Mouse (Mus musculus) midbrain, embryonic 16.5 days (tissue): Measurements from ENCODE around the gene Onecut1. TPM values are rescaled to one million over a fixed set of nuclear protein-coding genes. Genes with fewer than 3 reads are reported as not detected.

ENCODE experiments used
- ATAC-seq: fragments of 200-750 bp; cut with Nextera tagmentation; 2 replicates; pipeline ENCODE4 v1.8.0; 2017; ENCODE audit warnings: moderate TSS enrichment
- H3K27ac ChIP-seq: fragments of 300-500 bp; sonication (generic); 2 replicates; pipeline ENCODE4 v1.5.1; 2014; ENCODE audit warnings: mild to moderate bottlenecking, low read length, mixed read lengths
- H3K27me3 ChIP-seq: fragments of 300-500 bp; sonication (generic); 2 replicates; pipeline ENCODE4 v1.6.1; 2014; ENCODE audit warnings: low read depth, low read length, mixed read lengths; ENCODE audit not compliant: control insufficient read depth, insufficient read depth
- H3K36me3 ChIP-seq: fragments of 300-500 bp; sonication (generic); 2 replicates; pipeline ENCODE4 v1.6.1; 2014; ENCODE audit warnings: mild to moderate bottlenecking, low read length, moderate library complexity, mixed read lengths; ENCODE audit not compliant: control insufficient read depth, insufficient read depth
- H3K4me1 ChIP-seq: fragments of 300-500 bp; sonication (generic); 2 replicates; pipeline ENCODE4 v1.6.1; 2014; ENCODE audit warnings: mild to moderate bottlenecking, low read length, mixed read lengths; ENCODE audit not compliant: control insufficient read depth, insufficient read depth
- H3K4me2 ChIP-seq: fragments of 300-500 bp; sonication (generic); 2 replicates; pipeline ENCODE4 v1.6.1; 2014; ENCODE audit warnings: mild to moderate bottlenecking, low read length, mixed read lengths
- H3K4me3 ChIP-seq: fragments of 300-500 bp; sonication (generic); 2 replicates; pipeline ENCODE4 v1.5.1; 2014; ENCODE audit warnings: low read depth, mild to moderate bottlenecking, low read length, moderate library complexity, mixed read lengths
- H3K9ac ChIP-seq: fragments of 300-500 bp; sonication (generic); 2 replicates; pipeline ENCODE4 v1.6.1; 2014; ENCODE audit warnings: low read depth, low read length, mixed read lengths
- H3K9me3 ChIP-seq: fragments of 300-500 bp; sonication (generic); replicated peaks from 2 replicates; pipeline ENCODE4 v1.6.1; 2014; ENCODE audit warnings: mild to moderate bottlenecking, low read length, mixed read lengths; ENCODE audit not compliant: control insufficient read depth, poor library complexity, severe bottlenecking
- WGBS: fragments of 180-500 bp; shearing (Covaris S2); extraction: QIAGEN DNeasy Blood & Tissue Kit; methylation state at CpG from one replicate; pipeline ENCODE4 v1.1.7; 2014; 5-methylcytosine and 5-hydroxymethylcytosine counted together
- polyA plus RNA-seq: library from polyadenylated mRNA; unstranded; fragments of >200 nt; fragmentation: Nextera tagmentation; extraction: Ambion mirVana; gene quantifications from 2 replicates; pipeline ENCODE4 v1.2.1, GENCODE M21; 2015

The Onecut1 gene
- polyA plus RNA-seq, 1 experiment from 2014 or later, result 5.8 TPM

DNA sequence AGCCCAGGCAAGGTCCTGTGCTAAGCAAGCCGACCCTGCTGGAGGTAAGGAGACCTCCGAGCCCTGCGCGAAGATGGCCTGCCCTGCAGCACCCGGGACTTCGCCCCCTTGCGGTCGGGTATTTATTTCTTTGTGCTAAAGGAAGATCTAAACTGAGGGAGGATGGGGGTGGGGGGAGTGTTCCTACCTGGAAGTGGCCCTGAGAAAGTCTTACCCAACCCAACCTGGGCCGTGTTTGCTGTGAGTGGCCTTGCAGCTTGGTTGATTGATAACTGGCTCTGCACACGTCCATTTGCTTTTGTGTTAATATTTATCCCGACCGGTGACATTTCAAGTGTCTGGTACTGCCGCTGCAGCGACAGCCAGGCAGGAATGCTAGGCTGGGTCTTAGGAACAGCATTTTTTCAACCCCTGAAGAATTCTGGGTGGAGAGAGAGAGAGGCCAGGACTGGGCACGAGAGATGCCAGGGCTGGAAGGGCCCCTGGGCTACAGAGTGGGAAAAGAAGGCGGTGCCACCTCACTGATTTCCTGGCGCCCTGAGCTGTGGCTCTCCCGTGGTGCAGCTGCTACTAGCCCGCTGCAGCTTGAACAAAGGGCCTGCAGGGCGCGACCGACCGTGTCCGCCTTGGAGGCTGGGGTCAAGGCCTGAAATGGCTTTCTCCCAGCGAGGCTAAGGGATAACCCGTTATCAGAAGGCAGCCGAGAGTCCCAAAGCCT lies 5.0 kb downstream of the Onecut1 start:
- Histone ChIP-seq H3K9me3 (no peaks in the 10 kb centered on the region), H3K9ac (peak overlapping the region; percentile 52; the same call in 1 of the 2 replicates), H3K4me1 (peaks cover 33% of the 10 kb centered on the region), H3K27me3 (peaks cover 23% of the 10 kb centered on the region), H3K27ac (peak overlapping the region; percentile 25; the same call in 1 of the 2 replicates), H3K4me3 (peak overlapping the region; percentile 27), H3K4me2 (peak overlapping the region; percentile 93), H3K36me3 (no peaks in the 10 kb centered on the region)
- ATAC-seq, result no peak
- WGBS, result 6% methylated on average over 27 of the region's 27 CpGs

DNA sequence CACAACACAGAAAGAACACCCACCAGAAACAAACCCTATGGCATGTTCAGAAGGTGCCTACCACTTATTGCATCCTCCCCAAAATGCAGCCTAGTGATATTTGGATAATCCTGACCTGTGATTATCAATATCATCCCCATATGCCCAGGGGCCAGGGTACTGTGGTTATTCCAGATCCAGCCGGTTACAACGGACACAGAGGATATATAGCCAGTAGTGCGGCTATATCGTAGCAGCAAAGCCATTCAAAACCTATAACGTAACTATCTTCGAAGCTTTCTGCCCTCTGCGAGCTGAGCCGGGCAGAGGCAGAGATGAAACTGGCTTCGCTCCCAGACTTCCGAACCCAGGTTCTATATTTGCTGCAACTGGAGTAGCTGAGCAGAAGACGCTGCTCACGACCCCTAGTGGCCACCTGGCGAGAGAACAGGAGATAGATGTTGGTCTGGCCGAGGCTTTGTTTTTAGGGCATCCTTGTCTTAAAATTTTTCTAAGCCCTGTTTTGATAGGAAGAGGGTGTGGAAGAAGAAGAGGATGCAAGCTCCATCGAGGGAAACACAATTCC lies 6.0 kb downstream of the Onecut1 start:
- WGBS, result 3% methylated on average over 15 of the region's 15 CpGs

DNA sequence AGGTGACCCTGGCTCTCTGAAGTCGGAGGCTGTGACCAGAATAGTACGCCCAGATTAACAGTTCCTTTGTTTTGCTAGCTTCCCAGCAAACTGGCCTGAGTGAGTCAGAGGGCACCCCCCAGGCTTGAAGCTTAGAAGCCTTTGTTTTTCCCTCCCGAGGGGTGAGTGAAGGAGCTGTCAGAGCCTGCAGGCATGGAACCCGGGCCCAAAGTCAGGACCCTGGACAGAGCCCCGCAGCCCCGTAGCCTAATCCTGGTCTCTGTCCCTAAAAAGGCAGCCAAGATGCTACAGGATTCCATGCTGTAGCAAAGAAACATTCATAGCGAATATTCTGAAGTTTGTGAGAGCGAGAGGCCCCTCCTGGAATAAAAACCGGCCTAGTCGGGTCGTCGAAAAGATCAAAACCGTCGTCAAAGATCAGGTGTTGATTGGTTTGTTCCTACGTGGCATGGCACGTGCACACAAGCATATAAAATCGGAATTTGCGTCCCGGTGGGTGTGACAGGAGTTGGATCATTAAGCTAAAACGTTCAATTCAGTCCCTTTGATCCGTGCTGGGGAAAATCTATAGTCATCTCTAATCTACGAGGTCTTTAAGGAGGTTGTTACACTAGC lies 6.7 kb downstream of the Onecut1 start:
- peak overlapping the region; percentile 93 for H3K4me2 ChIP-seq
- peak overlapping the region; percentile 49; the same call in 1 of the 2 replicates for H3K27ac ChIP-seq
- ATAC-seq, result peak; percentile 16; the same call in 1 of the 2 replicates
- peaks cover 19% of the 10 kb centered on the region for H3K4me1 ChIP-seq
- WGBS, result 3% methylated on average over 22 of the region's 22 CpGs
- peak overlapping the region; percentile 11 for H3K4me3 ChIP-seq
- H3K9me3 ChIP-seq, result no peaks in the 10 kb centered on the region
- H3K36me3 ChIP-seq, result no peaks in the 10 kb centered on the region
- peaks cover 26% of the 10 kb centered on the region for H3K27me3 ChIP-seq
- peak overlapping the region; percentile 30; the same call in 1 of the 2 replicates for H3K9ac ChIP-seq

More for the DNA sequence above, 6.0 kb downstream of the Onecut1 start:
- no peaks in the 10 kb centered on the region for H3K9me3 ChIP-seq
- H3K4me1 ChIP-seq, result peaks cover 26% of the 10 kb centered on the region
- ATAC-seq, result peak; percentile 37; the same call in 1 of the 2 replicates
- H3K36me3 ChIP-seq, result no peaks in the 10 kb centered on the region
- H3K9ac ChIP-seq, result peak overlapping the region; percentile 30; the same call in 1 of the 2 replicates
- peak overlapping the region; percentile 93 for H3K4me2 ChIP-seq
- peaks cover 24% of the 10 kb centered on the region for H3K27me3 ChIP-seq
- peak overlapping the region; percentile 11; the same call in 1 of the 2 replicates for H3K4me3 ChIP-seq
- H3K27ac ChIP-seq, result 0 out of 2 replicates have a peak overlapping the region, but pooled peaks have one; percentile 49

DNA sequence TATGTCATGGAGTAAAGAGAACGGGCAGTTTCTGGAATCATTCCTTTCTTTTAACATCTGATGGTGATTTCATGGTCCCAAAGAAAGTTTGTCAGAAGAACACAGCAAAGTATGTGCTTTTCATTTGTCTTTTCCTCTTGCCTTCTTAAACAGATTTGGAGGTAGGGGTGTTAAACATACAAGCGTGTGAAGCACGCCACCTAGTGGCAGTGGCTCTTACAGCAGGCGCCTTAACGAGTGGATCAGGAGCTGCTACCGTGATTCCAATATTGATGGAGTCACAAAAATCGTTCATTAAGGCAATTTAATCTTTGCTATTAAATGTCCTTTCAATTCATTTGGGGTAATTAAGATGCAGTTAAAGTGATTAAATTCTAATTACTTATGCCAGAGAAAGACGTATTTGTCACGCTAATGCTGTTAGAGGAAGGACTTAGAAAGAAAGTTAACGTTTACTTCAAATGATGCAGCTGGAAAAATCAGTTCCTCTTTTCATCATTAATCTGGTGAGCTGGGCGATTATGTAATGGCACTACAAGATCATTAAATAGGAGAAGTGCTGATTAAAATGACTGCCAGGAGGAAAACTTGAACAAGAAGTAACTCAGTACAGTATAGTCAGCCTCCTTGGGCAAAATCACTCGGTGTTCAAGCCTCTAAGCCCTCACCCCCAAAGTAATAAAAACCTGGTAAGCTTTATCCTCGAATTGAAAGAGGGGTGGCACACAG lies 9.4 kb downstream of the Onecut1 start:
- H3K9ac ChIP-seq, result no peak overlapping the region
- H3K27me3 ChIP-seq, result peaks cover 15% of the 10 kb centered on the region
- H3K4me1 ChIP-seq, result peaks cover 17% of the 10 kb centered on the region; the same call in 1 of the 2 replicates
- no peak for ATAC-seq
- H3K36me3 ChIP-seq, result no peaks in the 10 kb centered on the region
- H3K4me2 ChIP-seq, result no peak overlapping the region
- H3K27ac ChIP-seq, result no peak overlapping the region
- 20% methylated on average over 13 of the region's 13 CpGs for WGBS
- H3K9me3 ChIP-seq, result no peaks in the 10 kb centered on the region
- no peak overlapping the region for H3K4me3 ChIP-seq

DNA sequence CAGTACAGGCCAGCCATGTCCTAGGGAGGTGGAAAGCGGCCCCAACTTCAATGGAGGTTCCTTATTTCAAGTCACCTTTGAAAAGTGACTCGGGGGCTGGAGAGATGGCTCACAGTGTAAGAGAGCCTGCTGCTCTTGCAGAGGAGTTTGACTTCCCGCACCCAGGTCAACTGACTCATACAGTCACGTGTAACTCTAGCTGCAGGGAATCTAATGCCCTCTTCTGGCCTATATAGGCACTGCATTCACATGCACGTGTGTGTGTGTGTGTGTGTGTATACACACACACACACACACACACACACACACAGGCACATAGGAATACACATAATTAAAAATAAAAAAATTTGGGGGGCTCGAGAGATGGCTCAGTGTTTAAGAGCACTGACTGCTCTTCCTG lies 14.6 kb downstream of the Onecut1 start:
- Histone ChIP-seq H3K4me2 (no peak overlapping the region), H3K9ac (no peak overlapping the region), H3K4me1 (no peaks in the 10 kb centered on the region), H3K9me3 (no peaks in the 10 kb centered on the region), H3K27ac (no peak overlapping the region), H3K4me3 (no peak overlapping the region), H3K27me3 (peaks cover 3% of the 10 kb centered on the region; the same call in 1 of the 2 replicates), H3K36me3 (no peaks in the 10 kb centered on the region)
- no peak for ATAC-seq
- 77% methylated on average over 6 of the region's 6 CpGs for WGBS

DNA sequence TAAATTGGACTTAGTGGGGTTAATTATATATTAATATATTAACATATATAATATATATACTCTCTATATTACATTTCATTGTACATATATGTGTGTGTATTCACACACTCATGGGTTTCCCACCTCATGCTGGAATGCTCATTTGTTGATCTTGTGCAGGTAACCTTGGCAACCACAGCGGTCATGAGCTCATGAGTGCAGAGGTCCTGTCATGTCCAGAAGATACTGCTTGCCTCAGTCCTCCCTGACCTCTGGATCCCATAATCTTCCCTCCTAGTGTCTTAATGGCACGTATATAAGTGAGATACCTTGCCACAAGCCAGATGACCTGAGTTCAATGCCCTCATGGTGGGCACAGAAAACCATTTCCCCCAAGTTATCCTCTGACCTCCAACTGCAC lies 16.0 kb downstream of the Onecut1 start:
- H3K9me3 ChIP-seq, result no peaks in the 10 kb centered on the region
- no peak overlapping the region for H3K4me3 ChIP-seq
- no peak for ATAC-seq
- H3K36me3 ChIP-seq, result no peaks in the 10 kb centered on the region
- 79% methylated on average over 2 of the region's 2 CpGs for WGBS
- no peak overlapping the region for H3K9ac ChIP-seq
- H3K27me3 ChIP-seq, result peaks cover 2% of the 10 kb centered on the region; the same call in 1 of the 2 replicates
- no peaks in the 10 kb centered on the region for H3K4me1 ChIP-seq
- H3K4me2 ChIP-seq, result no peak overlapping the region
- H3K27ac ChIP-seq, result no peak overlapping the region

DNA sequence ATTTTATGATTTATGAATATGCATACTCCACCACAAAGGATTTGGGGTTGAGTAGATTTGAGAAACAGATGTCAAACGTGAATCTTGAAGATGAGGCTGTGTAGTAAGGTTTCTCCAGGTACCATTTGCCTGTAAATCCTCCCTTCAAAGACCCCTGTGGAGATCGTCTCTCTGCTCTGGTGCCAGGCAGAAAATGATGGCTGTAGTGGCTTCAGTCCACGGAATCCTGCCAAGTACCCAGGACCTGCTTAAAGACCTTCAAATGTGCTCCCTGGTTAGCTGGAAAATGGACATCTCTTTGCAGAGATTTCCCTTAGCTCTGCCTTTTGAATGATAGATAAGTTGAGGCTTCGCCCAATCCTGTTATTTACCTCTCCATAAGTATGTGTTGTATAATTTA lies 26.1 kb downstream of the Onecut1 start:
- no peaks in the 10 kb centered on the region for H3K9me3 ChIP-seq
- no peak overlapping the region for H3K27ac ChIP-seq
- H3K36me3 ChIP-seq, result no peaks in the 10 kb centered on the region
- H3K4me2 ChIP-seq, result no peak overlapping the region
- no peak overlapping the region for H3K4me3 ChIP-seq
- H3K4me1 ChIP-seq, result no peaks in the 10 kb centered on the region
- ATAC-seq, result no peak
- H3K27me3 ChIP-seq, result no peaks in the 10 kb centered on the region
- no peak overlapping the region for H3K9ac ChIP-seq
- WGBS, result 71% methylated on average over 4 of the region's 4 CpGs

DNA sequence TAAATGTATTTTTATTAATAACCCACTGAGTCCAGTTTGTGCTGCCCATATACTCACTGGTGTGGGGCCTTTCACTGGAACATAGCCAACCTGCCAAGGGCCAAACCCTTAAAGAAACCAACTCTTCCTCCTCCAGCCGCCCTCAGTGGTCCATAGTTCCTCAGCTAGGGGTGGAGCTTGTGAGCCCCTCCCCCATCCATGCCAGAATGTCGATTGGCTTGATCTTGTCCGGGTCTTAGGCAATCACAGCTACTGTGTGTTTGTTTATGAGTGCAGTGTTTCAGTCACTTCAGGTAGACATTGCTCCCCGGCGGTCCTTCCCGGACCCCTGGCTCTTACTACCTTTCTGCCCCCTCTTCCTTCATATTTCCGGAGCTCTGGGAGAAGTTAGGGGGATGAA lies 35.0 kb downstream of the Onecut1 start:
- WGBS, result 85% methylated on average over 7 of the region's 7 CpGs
- Histone ChIP-seq H3K36me3 (no peaks in the 10 kb centered on the region), H3K9me3 (no peaks in the 10 kb centered on the region), H3K4me1 (no peaks in the 10 kb centered on the region), H3K4me2 (no peak overlapping the region), H3K27me3 (no peaks in the 10 kb centered on the region), H3K4me3 (no peak overlapping the region), H3K9ac (no peak overlapping the region), H3K27ac (no peak overlapping the region)
- no peak for ATAC-seq
